Mouse (Mus musculus) ES-Bruce4 (cell line): Measurements from ENCODE around the gene Tcf12.

Source experiments
- CTCF ChIP-seq: IDR thresholded peaks from one replicate; pipeline ENCODE4 v1.8.1; 2011; ENCODE audit warnings: low read depth, low read length
- POLR2A ChIP-seq: IDR thresholded peaks from one replicate; pipeline ENCODE4 v1.8.1; 2011; ENCODE audit warnings: low read length; ENCODE audit not compliant: insufficient read depth

DNA sequence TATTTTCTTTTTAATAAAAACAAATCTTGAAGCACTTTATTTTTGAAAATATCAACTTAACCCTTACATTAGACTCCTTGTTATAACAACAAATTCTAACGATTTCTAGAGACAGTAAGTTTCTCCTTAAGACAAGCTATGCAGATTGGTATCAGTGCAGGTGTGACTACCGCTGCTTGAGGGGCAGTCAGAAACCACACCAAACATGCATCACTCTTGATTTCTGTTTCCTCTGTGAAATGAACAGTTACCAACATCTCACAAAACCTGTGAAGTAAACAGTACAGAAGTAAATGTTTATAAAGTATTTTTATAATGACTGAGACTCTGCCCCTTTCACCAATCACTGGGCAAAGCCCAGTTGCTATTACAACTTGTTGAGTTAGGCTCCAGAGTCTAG, 13.6 kb downstream of the Tcf12 start:
- TF ChIP-seq CTCF (no peak), POLR2A (no peak)
